Mouse (Mus musculus) myocyte (in vitro differentiated cells): ENCODE results near the gene Gm45062.

Source experiments
- CEBPB ChIP-seq: IDR thresholded peaks from 2 replicates; pipeline ENCODE4 v1.6.1; 2011; ENCODE audit warnings: mild to moderate bottlenecking, moderate library complexity; ENCODE audit not compliant: poor library complexity, insufficient read depth, severe bottlenecking
- E2F4 ChIP-seq: IDR thresholded peaks from one replicate; pipeline ENCODE4 v1.6.1; 2011; ENCODE audit warnings: mild to moderate bottlenecking, control low read depth, moderate library complexity; ENCODE audit not compliant: insufficient read depth
- MAX ChIP-seq: IDR thresholded peaks from one replicate; pipeline ENCODE4 v1.6.1; 2011; ENCODE audit warnings: low read depth, mild to moderate bottlenecking, control low read depth
- MYOD1 ChIP-seq, 3 experiments: IDR thresholded peaks; one replicate each; pipeline ENCODE4 v1.6.1; 2011; ENCODE audit warnings: control low read depth in 2 of 3, low read depth in 2 of 3, mild to moderate bottlenecking in 2 of 3, moderate library complexity in 1 of 3; ENCODE audit not compliant: insufficient read length in 2 of 3, control insufficient read depth in 1 of 3
- MYOG ChIP-seq, 3 experiments: IDR thresholded peaks; one replicate each; pipeline ENCODE4 v1.6.1; 2011; ENCODE audit warnings: control low read depth in 2 of 3, low read depth in 2 of 3, mild to moderate bottlenecking in 2 of 3; ENCODE audit not compliant: insufficient read length in 2 of 3, control insufficient read depth in 1 of 3, insufficient read depth in 1 of 3
- POLR2A ChIP-seq: IDR thresholded peaks from one replicate; pipeline ENCODE4 v1.6.1; 2011; ENCODE audit warnings: low read depth, mild to moderate bottlenecking, control low read depth, moderate library complexity; ENCODE audit not compliant: insufficient read length
- POLR2AphosphoS2 ChIP-seq: IDR thresholded peaks from one replicate; pipeline ENCODE4 v1.6.1; 2011; ENCODE audit warnings: low read depth, control low read depth; ENCODE audit not compliant: insufficient read length
- REST ChIP-seq: IDR thresholded peaks from one replicate; pipeline ENCODE4 v1.6.1; 2011; ENCODE audit warnings: mild to moderate bottlenecking, control low read depth, moderate library complexity; ENCODE audit not compliant: insufficient read depth, insufficient read length
- TCF12 ChIP-seq: IDR thresholded peaks from one replicate; pipeline ENCODE4 v1.6.1; 2011; ENCODE audit warnings: mild to moderate bottlenecking, control low read depth; ENCODE audit not compliant: poor library complexity, insufficient read depth, severe bottlenecking
- TCF3 ChIP-seq: IDR thresholded peaks from one replicate; pipeline ENCODE4 v1.6.1; 2011; ENCODE audit warnings: low read depth, control low read depth; ENCODE audit not compliant: insufficient read length
- USF1 ChIP-seq: IDR thresholded peaks from one replicate; pipeline ENCODE4 v1.6.1; 2011; ENCODE audit warnings: low read depth, mild to moderate bottlenecking, control low read depth, moderate library complexity

- TF ChIP-seq POLR2A: no peak
- TF ChIP-seq TCF3: no peak
- no peak for TF ChIP-seq USF1
- no peak for TF ChIP-seq POLR2AphosphoS2
- TF ChIP-seq CEBPB: no peak
- no peak for TF ChIP-seq TCF12
- TF ChIP-seq MYOG (IDR thresholded peaks at IDR 0.05; ENCODE audit: control insufficient read depth in 1 of 3, insufficient read depth in 1 of 3, insufficient read length in 2 of 3, low read depth in 2 of 3): no peak
- no peak for TF ChIP-seq E2F4
- TF ChIP-seq MAX: no peak
- TF ChIP-seq MYOD1 (IDR thresholded peaks at IDR 0.05; ENCODE audit: control insufficient read depth in 1 of 3, insufficient read length in 2 of 3, low read depth in 2 of 3): no peak
- no peak for TF ChIP-seq REST
Measured at GRCm38 (mm10) chr6:8497234-8497867, 238.1 kb downstream of the Gm45062 start.
